Mouse (Mus musculus) lung, postnatal 4 days (tissue): ENCODE results near the gene Jagn1.

Source experiments
- DNase-seq, 2 experiments: peaks; one replicate each; pipeline ENCODE4 v3.0.0; 2021

Gene Jagn1

DNA sequence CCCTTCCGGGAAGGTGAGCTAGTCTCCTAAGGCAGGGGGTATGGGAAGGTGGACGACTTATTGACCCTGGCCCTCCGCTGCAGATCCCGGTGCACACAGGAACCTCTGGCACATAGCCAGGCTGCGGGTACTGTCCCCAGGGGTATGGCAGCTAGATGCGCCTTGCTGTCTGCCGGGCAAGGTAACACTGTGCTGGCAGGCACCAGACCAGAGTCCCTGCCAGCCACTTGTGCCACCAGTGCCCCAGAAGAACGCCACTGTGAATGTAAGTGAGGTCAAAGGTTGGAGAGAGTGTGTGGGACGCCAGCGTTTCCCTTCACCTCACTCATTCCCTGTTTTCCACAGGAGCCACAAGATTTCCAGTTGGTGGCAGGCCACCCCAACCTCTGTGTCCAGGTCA, 36.5 kb downstream of the Jagn1 start:
- DNase-seq = no peak

DNA sequence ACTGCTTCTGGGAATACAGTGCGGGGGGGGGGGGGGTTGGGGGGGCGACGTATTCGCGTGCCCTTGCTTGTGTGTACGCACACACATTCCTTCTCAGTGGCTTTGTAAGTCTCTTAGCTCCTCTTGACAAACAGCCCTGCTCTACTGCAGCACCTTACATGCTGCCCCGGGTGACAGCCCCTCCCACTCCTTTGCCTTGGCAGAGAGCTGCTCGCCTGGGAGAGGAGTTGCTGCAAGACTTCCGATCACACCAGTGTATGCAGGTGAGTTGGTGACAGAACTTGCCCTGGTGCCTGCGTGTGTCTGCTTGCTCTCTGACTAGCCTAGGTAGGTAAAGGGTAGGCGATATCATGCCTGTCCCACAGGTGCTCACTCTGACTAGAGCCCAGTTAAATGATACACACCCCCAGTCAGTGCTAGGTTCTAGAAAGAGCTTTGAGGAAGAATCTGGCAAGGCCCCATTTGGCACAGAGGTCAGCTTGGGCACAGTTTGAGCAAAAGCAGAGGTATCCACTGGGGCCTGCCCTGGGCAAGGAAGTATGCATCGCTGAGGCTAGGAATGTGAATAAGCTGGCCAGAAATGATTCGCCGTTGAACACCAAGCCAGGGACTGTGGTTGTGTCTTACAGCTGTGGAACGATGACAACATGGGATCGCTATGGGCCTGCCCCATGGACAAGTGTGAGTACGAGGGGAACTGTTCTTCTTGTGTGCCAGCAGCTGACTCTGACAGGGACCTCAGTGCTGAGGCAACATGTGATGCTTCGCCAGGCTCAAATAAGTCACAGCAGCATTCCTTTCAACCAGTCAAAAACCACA, 38.4 kb downstream of the Jagn1 start:
- DNase-seq = peak; percentile 45 to 78

DNA sequence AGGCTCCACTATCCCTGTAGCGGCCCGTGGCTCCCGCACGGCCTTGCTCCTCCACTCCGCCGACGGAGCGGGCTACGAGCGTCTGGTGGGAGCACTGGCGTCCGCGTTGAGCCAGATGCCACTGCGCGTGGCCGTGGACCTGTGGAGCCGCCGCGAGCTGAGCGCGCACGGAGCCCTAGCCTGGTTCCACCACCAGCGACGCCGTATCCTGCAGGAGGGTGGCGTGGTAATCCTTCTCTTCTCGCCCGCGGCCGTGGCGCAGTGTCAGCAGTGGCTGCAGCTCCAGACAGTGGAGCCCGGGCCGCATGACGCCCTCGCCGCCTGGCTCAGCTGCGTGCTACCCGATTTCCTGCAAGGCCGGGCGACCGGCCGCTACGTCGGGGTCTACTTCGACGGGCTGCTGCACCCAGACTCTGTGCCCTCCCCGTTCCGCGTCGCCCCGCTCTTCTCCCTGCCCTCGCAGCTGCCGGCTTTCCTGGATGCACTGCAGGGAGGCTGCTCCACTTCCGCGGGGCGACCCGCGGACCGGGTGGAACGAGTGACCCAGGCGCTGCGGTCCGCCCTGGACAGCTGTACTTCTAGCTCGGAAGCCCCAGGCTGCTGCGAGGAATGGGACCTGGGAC, 40.2 kb downstream of the Jagn1 start:
- DNase-seq = peak; percentile 40 to 53

DNA sequence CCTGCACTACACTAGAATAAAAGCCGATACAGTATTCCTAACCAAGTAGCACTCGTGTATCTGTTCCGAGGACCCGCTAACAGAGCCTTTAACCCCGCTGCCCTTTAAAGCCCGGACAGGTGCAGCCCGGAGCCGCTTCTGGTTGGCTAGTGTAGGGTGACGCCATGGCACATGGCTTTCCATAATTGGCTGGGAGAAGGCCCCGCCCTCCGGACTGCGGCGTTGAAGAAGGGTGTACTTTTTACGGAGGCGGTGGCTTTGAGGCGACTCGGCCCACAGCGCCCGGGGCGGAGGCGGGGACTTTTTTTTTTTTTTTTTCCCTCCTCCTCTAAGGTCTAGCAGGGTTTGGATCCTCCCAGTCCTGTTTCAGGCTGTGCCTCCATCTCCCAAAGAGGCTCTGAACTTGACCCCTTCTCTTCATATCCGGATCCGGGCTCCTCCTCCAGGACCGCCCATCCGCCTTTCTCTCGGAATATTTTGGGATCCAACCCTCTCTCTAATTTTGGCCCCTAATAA, 40.8 kb downstream of the Jagn1 start, which contains the start of gene Creld1:
Gene Creld1, plus strand, starts transcription at position 198 of the 516 bp plus-strand sequence.
- DNase-seq = peak; percentile 94 to 96

DNA sequence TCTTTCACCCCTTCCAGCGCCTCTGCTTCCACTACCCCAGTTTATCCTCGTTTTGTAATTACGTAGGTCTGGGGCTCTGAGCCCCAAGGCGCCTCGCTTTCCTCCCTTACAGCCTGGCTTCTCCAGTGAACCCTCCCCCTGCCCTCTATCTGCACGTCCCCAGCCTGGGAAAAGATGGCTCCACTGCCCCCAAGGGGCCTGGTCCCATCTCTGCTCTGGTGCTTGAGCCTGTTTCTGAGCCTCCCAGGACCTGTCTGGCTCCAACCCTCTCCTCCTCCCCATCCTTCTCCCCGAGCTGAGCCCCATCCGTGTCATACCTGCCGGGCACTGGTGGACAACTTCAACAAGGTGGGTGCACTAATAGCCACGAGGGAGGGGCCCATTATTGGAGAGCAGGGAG, 41.4 kb downstream of the Jagn1 start:
- DNase-seq = peak; percentile 36 to 37

DNA sequence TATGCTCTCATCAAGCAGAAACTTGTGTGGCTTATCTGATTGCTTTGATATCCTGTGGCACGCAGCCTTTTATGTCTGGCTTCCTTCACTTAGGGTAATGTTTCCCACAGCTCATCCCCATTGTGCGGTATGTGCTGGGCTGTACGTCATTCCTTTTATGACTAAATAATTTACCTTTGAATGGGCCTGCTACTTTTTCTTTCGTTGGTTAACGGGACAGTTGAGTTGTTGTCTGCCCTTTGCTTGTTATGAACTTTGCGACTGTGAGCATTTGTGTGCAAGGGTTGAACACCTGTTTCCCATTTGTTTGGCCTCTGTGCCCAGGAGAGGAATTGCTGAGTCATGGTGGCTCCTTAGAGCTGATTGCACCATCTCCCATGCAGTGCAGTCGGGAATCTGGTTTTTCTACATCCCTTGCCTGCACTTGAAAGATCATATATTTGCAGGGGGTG, 44.8 kb downstream of the Jagn1 start:
- peak; percentile 44 to 48 for DNase-seq

DNA sequence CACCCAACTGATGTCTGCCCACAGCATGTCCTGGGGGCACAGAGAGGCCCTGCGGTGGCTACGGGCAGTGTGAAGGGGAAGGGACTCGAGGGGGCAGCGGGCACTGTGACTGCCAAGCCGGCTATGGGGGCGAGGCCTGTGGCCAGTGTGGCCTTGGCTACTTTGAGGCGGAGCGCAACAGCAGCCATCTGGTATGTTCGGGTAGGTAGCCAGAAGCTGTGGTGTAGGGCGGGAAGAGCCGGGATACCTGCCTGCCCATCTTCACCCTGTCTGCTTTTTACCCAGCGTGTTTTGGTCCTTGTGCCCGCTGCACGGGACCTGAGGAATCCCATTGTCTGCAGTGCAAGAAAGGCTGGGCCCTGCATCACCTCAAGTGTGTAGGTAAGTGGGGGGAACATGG, 47.0 kb downstream of the Jagn1 start:
- no peak for DNase-seq

DNA sequence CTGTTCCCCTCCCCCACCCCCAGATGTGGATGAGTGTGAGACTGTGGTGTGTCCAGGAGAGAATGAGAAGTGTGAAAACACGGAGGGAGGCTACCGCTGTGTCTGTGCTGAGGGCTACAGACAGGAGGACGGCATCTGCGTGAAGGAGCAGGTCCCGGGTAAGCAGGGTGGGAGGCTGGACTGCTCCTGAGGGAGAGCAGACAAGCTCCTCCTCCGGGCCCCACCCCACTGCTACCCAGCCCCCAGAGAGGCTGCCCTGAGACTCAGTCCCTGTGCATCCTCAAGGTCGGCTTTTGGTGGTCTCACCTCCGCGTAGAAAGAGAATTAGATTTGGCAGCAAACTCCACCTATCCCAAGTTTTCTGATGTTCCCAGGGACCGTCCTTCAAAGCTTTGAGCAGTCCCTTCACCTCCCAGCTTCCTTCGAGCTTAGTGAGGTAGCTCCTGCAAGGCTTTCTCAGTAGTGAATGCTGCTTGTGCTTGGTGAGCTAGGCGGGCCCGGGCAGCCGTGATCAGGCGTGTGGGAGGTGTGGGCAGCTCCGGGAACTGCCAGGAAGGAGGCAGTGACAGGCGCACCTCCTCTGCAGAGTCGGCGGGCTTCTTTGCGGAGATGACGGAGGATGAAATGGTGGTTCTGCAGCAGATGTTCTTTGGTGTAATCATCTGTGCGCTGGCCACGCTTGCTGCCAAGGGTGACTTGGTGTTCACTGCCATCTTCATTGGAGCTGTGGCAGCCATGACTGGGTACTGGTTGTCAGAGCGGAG, 49.9 kb downstream of the Jagn1 start:
- DNase-seq = no peak

DNA sequence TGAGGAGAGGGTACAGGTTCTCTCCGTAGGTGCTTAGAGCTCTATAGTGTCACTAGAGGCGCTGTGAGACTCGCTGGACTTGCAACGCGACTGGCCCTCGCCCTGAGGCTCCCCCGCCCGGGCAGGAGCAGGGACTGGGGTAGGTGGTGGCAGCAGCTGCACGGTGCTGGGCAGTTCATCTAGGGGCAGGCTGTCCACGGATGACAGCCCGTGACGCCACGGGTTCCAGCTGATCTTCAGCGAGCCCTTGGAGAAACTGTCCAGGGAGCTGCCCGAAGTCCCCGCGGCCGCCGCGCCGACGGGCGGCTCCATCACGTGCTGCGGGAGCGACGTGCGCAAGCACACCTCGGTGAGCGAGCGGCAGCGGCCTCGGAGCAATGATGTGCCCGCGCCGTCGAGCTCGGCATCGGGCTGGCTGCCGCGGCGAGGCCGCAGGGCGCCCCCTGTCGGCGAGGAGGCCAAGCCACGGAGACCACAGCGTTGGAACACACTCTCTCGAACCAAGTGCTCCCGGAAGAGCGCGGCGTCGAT, 52.0 kb downstream of the Jagn1 start:
- DNase-seq = peak; percentile 90

DNA sequence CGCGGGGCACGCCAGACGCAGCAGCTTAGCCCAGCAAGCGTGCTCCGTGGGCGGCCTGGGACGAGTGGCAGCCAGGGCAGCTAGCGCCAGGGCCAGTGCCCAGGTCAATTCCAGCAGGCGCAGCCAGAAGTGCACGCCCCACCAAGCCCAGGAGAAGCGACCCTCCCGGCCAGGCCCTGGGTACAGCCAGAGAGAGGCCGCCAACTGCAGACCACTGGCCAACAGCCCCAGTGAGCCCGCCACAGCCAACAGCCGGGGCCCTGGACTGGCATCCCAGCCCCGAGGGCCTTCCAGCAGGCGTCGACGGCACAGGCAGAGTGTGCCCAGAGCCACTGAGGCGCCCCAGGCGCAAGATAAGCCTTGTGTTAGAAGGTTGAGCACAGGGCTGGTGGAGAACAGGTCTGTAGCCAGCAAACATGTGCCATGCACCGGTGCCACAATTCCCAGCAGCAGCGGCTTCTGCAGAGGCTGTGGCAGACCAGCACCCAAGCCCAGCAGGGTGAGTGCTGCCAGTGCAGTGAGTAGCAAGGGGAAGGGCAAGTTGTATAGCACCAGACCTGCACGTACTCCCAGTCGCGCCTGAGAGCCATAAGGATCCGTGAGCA, 52.8 kb downstream of the Jagn1 start:
- DNase-seq = no peak
